Mouse (Mus musculus) embryonic facial prominence, embryonic 11.5 days (tissue): ENCODE measurements around the gene Xxylt1. TPM values are rescaled to one million over a fixed set of nuclear protein-coding genes. Genes with fewer than 3 reads are reported as not detected.

Experiments used
- ATAC-seq: fragments of 200-750 bp; cut with Nextera tagmentation; replicated peaks from 2 replicates; pipeline ENCODE4 v1.8.0; 2017; ENCODE audit warnings: low read depth; ENCODE audit not compliant: insufficient number of reproducible peaks, low FRiP score, low TSS enrichment
- DNase-seq: peaks from one replicate; pipeline ENCODE4 v3.0.0-alpha.2; 2015; ENCODE audit warnings: low spot score
- H3K27ac ChIP-seq: fragments of 300-500 bp; sonication (generic); replicated peaks from 2 replicates; pipeline ENCODE4 v1.5.1; 2014; ENCODE audit warnings: mild to moderate bottlenecking, low read depth, low read length, control low read depth
- H3K27me3 ChIP-seq: fragments of 300-500 bp; sonication (generic); 2 replicates; pipeline ENCODE4 v1.6.1; 2014; ENCODE audit warnings: mild to moderate bottlenecking, low read length, moderate library complexity, mixed read lengths; ENCODE audit not compliant: control insufficient read depth, insufficient read depth
- H3K36me3 ChIP-seq: fragments of 300-500 bp; sonication (generic); replicated peaks from 2 replicates; pipeline ENCODE4 v1.6.1; 2014; ENCODE audit warnings: low read depth, mild to moderate bottlenecking, low read length, moderate library complexity, mixed read lengths; ENCODE audit not compliant: control insufficient read depth, insufficient read depth
- H3K4me1 ChIP-seq: fragments of 300-500 bp; sonication (generic); 2 replicates; pipeline ENCODE4 v1.6.1; 2014; ENCODE audit warnings: low read length, mixed read lengths; ENCODE audit not compliant: control insufficient read depth, insufficient read depth
- H3K4me2 ChIP-seq: fragments of 300-500 bp; sonication (generic); 2 replicates; pipeline ENCODE4 v1.6.1; 2014; ENCODE audit warnings: low read depth, mild to moderate bottlenecking, control low read depth, low read length, moderate library complexity
- H3K4me3 ChIP-seq: fragments of 300-500 bp; sonication (generic); 2 replicates; pipeline ENCODE4 v1.5.1; 2014; ENCODE audit warnings: low read depth, low read length, control low read depth
- H3K9ac ChIP-seq: fragments of 300-500 bp; sonication (generic); replicated peaks from 2 replicates; pipeline ENCODE4 v1.6.1; 2014; ENCODE audit warnings: mild to moderate bottlenecking, control low read depth, low read length
- H3K9me3 ChIP-seq: fragments of 300-500 bp; sonication (generic); replicated peaks from 2 replicates; pipeline ENCODE4 v1.6.1; 2016; ENCODE audit warnings: mild to moderate bottlenecking, low read length, inconsistent platforms, mixed read lengths; ENCODE audit not compliant: control insufficient read depth
- WGBS: fragments of 180-500 bp; shearing (Covaris S2); extraction: QIAGEN DNeasy Blood & Tissue Kit; methylation state at CpG from one replicate; pipeline ENCODE4 v1.1.7; 2014; 5-methylcytosine and 5-hydroxymethylcytosine counted together
- polyA plus RNA-seq: library from polyadenylated mRNA; unstranded; fragments of >200 nt; fragmentation: Nextera tagmentation; extraction: Ambion mirVana; gene quantifications from 2 replicates; pipeline ENCODE4 v1.2.1, GENCODE M21; 2014

The Xxylt1 gene
- polyA plus RNA-seq, 1 experiment from 2014 or later = 16.3 TPM

DNA sequence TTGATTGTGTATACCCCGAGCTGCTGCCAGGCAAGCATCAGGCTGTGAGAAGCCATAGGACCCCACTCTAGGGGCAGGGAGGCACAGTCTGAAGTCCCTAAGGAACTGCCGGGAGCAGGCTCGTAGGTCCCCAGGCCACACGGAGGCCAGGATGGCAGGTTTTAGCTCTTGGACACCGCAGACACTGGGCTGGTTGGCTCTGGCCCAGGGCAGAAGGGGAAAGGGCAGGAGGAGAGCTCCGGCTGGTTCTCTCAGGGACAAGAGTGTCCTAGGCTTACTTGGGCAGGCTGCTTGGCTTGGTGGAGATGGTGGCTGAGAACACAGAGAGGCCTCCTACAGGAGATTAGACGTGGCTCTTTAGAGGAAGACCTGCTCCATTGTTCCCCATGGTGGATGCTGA, 162.4 kb downstream of the Xxylt1 start:
- Histone ChIP-seq H3K4me3 (no peak overlapping the region), H3K9ac (no peak overlapping the region), H3K4me2 (no peak overlapping the region), H3K9me3 (no peaks in the 10 kb centered on the region), H3K36me3 (no peaks in the 10 kb centered on the region), H3K27ac (no peak overlapping the region), H3K4me1 (no peaks in the 10 kb centered on the region), H3K27me3 (no peaks in the 10 kb centered on the region)
- 89% methylated on average over 7 of the region's 7 CpGs for WGBS
- DNase-seq (no peak), ATAC-seq (no peak)

- 86% methylated on average over 3 of the region's 3 CpGs for WGBS
- H3K4me3 ChIP-seq = no peak overlapping the region
- no peak overlapping the region for H3K27ac ChIP-seq
- H3K36me3 ChIP-seq = no peaks in the 10 kb centered on the region
- no peak for DNase-seq
- no peaks in the 10 kb centered on the region for H3K9me3 ChIP-seq
- no peak overlapping the region for H3K9ac ChIP-seq
- no peak for ATAC-seq
- H3K4me1 ChIP-seq = no peaks in the 10 kb centered on the region
- no peak overlapping the region for H3K4me2 ChIP-seq
- H3K27me3 ChIP-seq = no peaks in the 10 kb centered on the region
Measured at GRCm38 (mm10) chr16:30916931-30917330, 164.3 kb downstream of the Xxylt1 start.

DNA sequence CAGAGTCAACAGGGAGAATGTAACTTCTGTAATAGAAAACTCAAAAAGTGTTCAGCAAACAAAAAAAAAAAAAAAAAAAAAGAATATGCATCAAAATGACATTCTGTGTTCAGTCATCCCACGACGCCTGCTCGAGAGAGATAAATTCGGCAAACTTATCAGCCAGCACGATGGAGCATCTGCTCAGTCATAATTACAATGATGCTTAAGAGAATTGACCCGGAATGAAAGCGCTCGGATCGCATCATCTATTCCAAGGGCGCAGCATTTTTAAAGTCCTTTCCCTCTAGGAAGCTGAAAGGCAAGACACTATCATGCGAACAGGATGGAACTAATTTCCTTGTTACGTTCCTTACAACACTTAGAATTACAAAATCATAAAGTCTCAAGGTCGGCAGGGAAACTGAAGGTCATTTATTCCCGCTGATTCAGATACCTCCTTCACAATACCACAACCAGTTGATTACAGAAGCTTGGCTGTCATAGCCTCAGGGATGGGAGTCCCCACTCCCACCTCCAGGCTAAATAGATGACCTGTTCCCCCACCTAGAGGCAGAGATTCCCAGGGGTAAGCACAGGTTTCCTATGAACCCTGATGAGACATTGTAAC, 165.5 kb downstream of the Xxylt1 start:
- 94% methylated on average over 14 of the region's 14 CpGs for WGBS
- no peak overlapping the region for H3K27ac ChIP-seq
- no peak for DNase-seq
- no peaks in the 10 kb centered on the region for H3K36me3 ChIP-seq
- no peak overlapping the region for H3K4me2 ChIP-seq
- H3K9me3 ChIP-seq = no peaks in the 10 kb centered on the region
- no peak overlapping the region for H3K9ac ChIP-seq
- no peaks in the 10 kb centered on the region for H3K27me3 ChIP-seq
- H3K4me3 ChIP-seq = no peak overlapping the region
- no peak for ATAC-seq
- H3K4me1 ChIP-seq = no peaks in the 10 kb centered on the region

Other genes starting within 250 kb of the Xxylt1 start
- 21.2 and 25.4 TPM in 2 replicates for gene Acap2, start 119.8 kb upstream of the Xxylt1 start, polyA plus RNA-seq
- 89.5 and 98.4 TPM in 2 replicates for gene Ppp1r2, start 193.8 kb upstream of the Xxylt1 start, polyA plus RNA-seq
- gene Apod, start 233.4 kb upstream of the Xxylt1 start, polyA plus RNA-seq = 13.2 and 13.5 TPM in 2 replicates